Mouse (Mus musculus): Measurements from ENCODE around the gene Olfr887. TPM values are rescaled to one million over a fixed set of nuclear protein-coding genes. Genes with fewer than 3 reads are reported as not detected.

Olfr887 gene
- polyA plus RNA-seq (2012; fragmentation: generic; extraction: Trizol) = not detected

GRCm38 (mm10) chr9:38083772-38084171, at the start of gene Olfr887:
Gene Olfr887 (plus strand): TSS chr9:38084072.
- Histone ChIP-seq H3K27me3 (ENCODE audit: control insufficient read depth, insufficient read depth, insufficient read length) (no peaks in the 10 kb centered on the region), H3ac (ENCODE audit: control insufficient read depth, insufficient read length) (no peak within 1 kb of the TSS), H3K4me3 (no peak within 1 kb of the TSS), H3K79me2 (ENCODE audit: control insufficient read depth, insufficient read depth) (no peaks in the 10 kb centered on the region), H3K36me3 (ENCODE audit: control insufficient read depth, insufficient read depth) (no peaks in the 10 kb centered on the region), H3K4me2 (ENCODE audit: low read depth) (no peak within 1 kb of the TSS)
- no peak for TF ChIP-seq E2F4 (IDR thresholded peaks at IDR 0.05; ENCODE audit: insufficient read depth)
- no peak for TF ChIP-seq REST (IDR thresholded peaks at IDR 0.05; ENCODE audit: insufficient read depth, insufficient read length)
- TF ChIP-seq POLR2A (IDR thresholded peaks at IDR 0.05; ENCODE audit: insufficient read length, low read depth) = no peak
- TF ChIP-seq TCF12 (IDR thresholded peaks at IDR 0.05; ENCODE audit: insufficient read depth, poor library complexity, severe bottlenecking) = no peak
- TF ChIP-seq TCF3 (IDR thresholded peaks at IDR 0.05; ENCODE audit: insufficient read length, low read depth) = no peak
- no peak for TF ChIP-seq POLR2AphosphoS2 (IDR thresholded peaks at IDR 0.05; ENCODE audit: insufficient read length, low read depth)
- no peak for TF ChIP-seq MAX (IDR thresholded peaks at IDR 0.05; ENCODE audit: low read depth)
- TF ChIP-seq SRF (IDR thresholded peaks at IDR 0.05; ENCODE audit: control insufficient read depth, insufficient read length, low read depth) = no peak
- no peak for TF ChIP-seq USF1 (IDR thresholded peaks at IDR 0.05; ENCODE audit: low read depth)
- no peak for TF ChIP-seq MYOG (IDR thresholded peaks at IDR 0.05; ENCODE audit: control insufficient read depth in 1 of 3, insufficient read depth in 1 of 3, insufficient read length in 2 of 3, low read depth in 2 of 3)
- TF ChIP-seq CEBPB (IDR thresholded peaks at IDR 0.05; ENCODE audit: insufficient read depth, poor library complexity, severe bottlenecking) = no peak
- TF ChIP-seq MYOD1 (IDR thresholded peaks at IDR 0.05; ENCODE audit: control insufficient read depth in 1 of 3, insufficient read length in 2 of 3, low read depth in 2 of 3) = no peak

- H3ac ChIP-seq (ENCODE audit: control insufficient read depth, insufficient read length) = no peak within 1 kb of the TSS
- H3K4me2 ChIP-seq (ENCODE audit: low read depth) = no peak within 1 kb of the TSS
- TF ChIP-seq E2F4 (IDR thresholded peaks at IDR 0.05; ENCODE audit: insufficient read depth) (no peak), SRF (IDR thresholded peaks at IDR 0.05; ENCODE audit: control insufficient read depth, insufficient read length, low read depth) (no peak), CEBPB (IDR thresholded peaks at IDR 0.05; ENCODE audit: insufficient read depth, poor library complexity, severe bottlenecking) (no peak), USF1 (IDR thresholded peaks at IDR 0.05; ENCODE audit: low read depth) (no peak), MYOG (IDR thresholded peaks at IDR 0.05; ENCODE audit: control insufficient read depth in 1 of 3, insufficient read depth in 1 of 3, insufficient read length in 2 of 3, low read depth in 2 of 3) (no peak), POLR2AphosphoS2 (IDR thresholded peaks at IDR 0.05; ENCODE audit: insufficient read length, low read depth) (no peak), MYOD1 (IDR thresholded peaks at IDR 0.05; ENCODE audit: control insufficient read depth in 1 of 3, insufficient read length in 2 of 3, low read depth in 2 of 3) (no peak), TCF3 (IDR thresholded peaks at IDR 0.05; ENCODE audit: insufficient read length, low read depth) (no peak), REST (IDR thresholded peaks at IDR 0.05; ENCODE audit: insufficient read depth, insufficient read length) (no peak), MAX (IDR thresholded peaks at IDR 0.05; ENCODE audit: low read depth) (no peak), POLR2A (IDR thresholded peaks at IDR 0.05; ENCODE audit: insufficient read length, low read depth) (no peak), TCF12 (IDR thresholded peaks at IDR 0.05; ENCODE audit: insufficient read depth, poor library complexity, severe bottlenecking) (no peak)
- H3K79me2 ChIP-seq (ENCODE audit: control insufficient read depth, insufficient read depth) = no peaks in the 10 kb centered on the region
- H3K36me3 ChIP-seq (ENCODE audit: control insufficient read depth, insufficient read depth) = no peaks in the 10 kb centered on the region
- H3K27me3 ChIP-seq (ENCODE audit: control insufficient read depth, insufficient read depth, insufficient read length) = no peaks in the 10 kb centered on the region
- no peak within 1 kb of the TSS for H3K4me3 ChIP-seq
Measured at GRCm38 (mm10) chr9:38046255-38046654, 37.6 kb upstream of the Olfr887 start, which contains the start of gene Olfr884. Gene Olfr884 (plus strand): TSS chr9:38046555.

GRCm38 (mm10) chr9:38061022-38061421, 22.9 kb upstream of the Olfr887 start, which contains the start of gene Olfr885:
Gene Olfr885 (plus strand): TSS chr9:38061322.
- Histone ChIP-seq H3K79me2 (ENCODE audit: control insufficient read depth, insufficient read depth) (no peaks in the 10 kb centered on the region), H3K27me3 (ENCODE audit: control insufficient read depth, insufficient read depth, insufficient read length) (no peaks in the 10 kb centered on the region), H3K4me3 (no peak within 1 kb of the TSS), H3ac (ENCODE audit: control insufficient read depth, insufficient read length) (no peak within 1 kb of the TSS), H3K36me3 (ENCODE audit: control insufficient read depth, insufficient read depth) (no peaks in the 10 kb centered on the region), H3K4me2 (ENCODE audit: low read depth) (no peak within 1 kb of the TSS)
- no peak for TF ChIP-seq MYOG (IDR thresholded peaks at IDR 0.05; ENCODE audit: control insufficient read depth in 1 of 3, insufficient read depth in 1 of 3, insufficient read length in 2 of 3, low read depth in 2 of 3)
- TF ChIP-seq TCF12 (IDR thresholded peaks at IDR 0.05; ENCODE audit: insufficient read depth, poor library complexity, severe bottlenecking) = no peak
- no peak for TF ChIP-seq E2F4 (IDR thresholded peaks at IDR 0.05; ENCODE audit: insufficient read depth)
- no peak for TF ChIP-seq TCF3 (IDR thresholded peaks at IDR 0.05; ENCODE audit: insufficient read length, low read depth)
- no peak for TF ChIP-seq POLR2AphosphoS2 (IDR thresholded peaks at IDR 0.05; ENCODE audit: insufficient read length, low read depth)
- TF ChIP-seq POLR2A (IDR thresholded peaks at IDR 0.05; ENCODE audit: insufficient read length, low read depth) = no peak

GRCm38 (mm10) chr9:38107828-38108227, 24.0 kb downstream of the Olfr887 start, which contains the start of gene Olfr888:
Gene Olfr888 (plus strand): TSS chr9:38108128.
- Histone ChIP-seq H3ac (ENCODE audit: control insufficient read depth, insufficient read length) (no peak within 1 kb of the TSS), H3K27me3 (ENCODE audit: control insufficient read depth, insufficient read depth, insufficient read length) (no peaks in the 10 kb centered on the region), H3K36me3 (ENCODE audit: control insufficient read depth, insufficient read depth) (no peaks in the 10 kb centered on the region), H3K4me2 (ENCODE audit: low read depth) (no peak within 1 kb of the TSS), H3K79me2 (ENCODE audit: control insufficient read depth, insufficient read depth) (no peaks in the 10 kb centered on the region), H3K4me3 (no peak within 1 kb of the TSS)
- TF ChIP-seq POLR2AphosphoS2 (IDR thresholded peaks at IDR 0.05; ENCODE audit: insufficient read length, low read depth) (no peak), MAX (IDR thresholded peaks at IDR 0.05; ENCODE audit: low read depth) (no peak), POLR2A (IDR thresholded peaks at IDR 0.05; ENCODE audit: insufficient read length, low read depth) (no peak), CEBPB (IDR thresholded peaks at IDR 0.05; ENCODE audit: insufficient read depth, poor library complexity, severe bottlenecking) (no peak), TCF12 (IDR thresholded peaks at IDR 0.05; ENCODE audit: insufficient read depth, poor library complexity, severe bottlenecking) (no peak), MYOD1 (IDR thresholded peaks at IDR 0.05; ENCODE audit: control insufficient read depth in 1 of 3, insufficient read length in 2 of 3, low read depth in 2 of 3) (no peak), REST (IDR thresholded peaks at IDR 0.05; ENCODE audit: insufficient read depth, insufficient read length) (no peak)

- no peak for TF ChIP-seq TCF12 (IDR thresholded peaks at IDR 0.05; ENCODE audit: insufficient read depth, poor library complexity, severe bottlenecking)
- no peak for TF ChIP-seq POLR2AphosphoS2 (IDR thresholded peaks at IDR 0.05; ENCODE audit: insufficient read length, low read depth)
Measured at GRCm38 (mm10) chr9:38114898-38115297, 31.0 kb downstream of the Olfr887 start, which contains the start of gene Olfr889. Gene Olfr889 (plus strand): TSS chr9:38115198.

More at GRCm38 (mm10) chr9:38114898-38115297, 31.0 kb downstream of the Olfr887 start, which contains the start of gene Olfr889:
- H3ac ChIP-seq (ENCODE audit: control insufficient read depth, insufficient read length) = no peak within 1 kb of the TSS
- H3K27me3 ChIP-seq (ENCODE audit: control insufficient read depth, insufficient read depth, insufficient read length) = no peaks in the 10 kb centered on the region
- no peaks in the 10 kb centered on the region for H3K79me2 ChIP-seq (ENCODE audit: control insufficient read depth, insufficient read depth)
- H3K4me2 ChIP-seq (ENCODE audit: low read depth) = no peak within 1 kb of the TSS
- H3K36me3 ChIP-seq (ENCODE audit: control insufficient read depth, insufficient read depth) = no peaks in the 10 kb centered on the region
- H3K4me3 ChIP-seq = no peak within 1 kb of the TSS

Other genes starting within 250 kb of the Olfr887 start
- not detected for gene Olfr877, start 229.8 kb upstream of the Olfr887 start, polyA plus RNA-seq (2012; fragmentation: generic; extraction: Trizol)
- not detected for gene Olfr145, start 187.3 kb upstream of the Olfr887 start, polyA plus RNA-seq (2012; fragmentation: generic; extraction: Trizol)
- not detected for gene Olfr878, start 166.2 kb upstream of the Olfr887 start, polyA plus RNA-seq (2012; fragmentation: generic; extraction: Trizol)
- gene Olfr881, start 92.2 kb upstream of the Olfr887 start, polyA plus RNA-seq (2012; fragmentation: generic; extraction: Trizol) = not detected
- not detected for gene Olfr883, start 58.3 kb upstream of the Olfr887 start, polyA plus RNA-seq (2012; fragmentation: generic; extraction: Trizol)
- not detected for gene Olfr884, start 37.5 kb upstream of the Olfr887 start, polyA plus RNA-seq (2012; fragmentation: generic; extraction: Trizol)
- gene Olfr885, start 22.8 kb upstream of the Olfr887 start, polyA plus RNA-seq (2012; fragmentation: generic; extraction: Trizol) = not detected
- gene Olfr888, start 24.1 kb downstream of the Olfr887 start, polyA plus RNA-seq (2012; fragmentation: generic; extraction: Trizol) = not detected
- not detected for gene Olfr889, start 31.1 kb downstream of the Olfr887 start, polyA plus RNA-seq (2012; fragmentation: generic; extraction: Trizol)
- not detected for gene Olfr890, start 58.4 kb downstream of the Olfr887 start, polyA plus RNA-seq (2012; fragmentation: generic; extraction: Trizol)
- gene Olfr891, start 96.7 kb downstream of the Olfr887 start, polyA plus RNA-seq (2012; fragmentation: generic; extraction: Trizol) = not detected
- not detected for gene Olfr893, start 124.3 kb downstream of the Olfr887 start, polyA plus RNA-seq (2012; fragmentation: generic; extraction: Trizol)
- not detected for gene Olfr894, start 134.0 kb downstream of the Olfr887 start, polyA plus RNA-seq (2012; fragmentation: generic; extraction: Trizol)
- not detected for gene Olfr143, start 168.7 kb downstream of the Olfr887 start, polyA plus RNA-seq (2012; fragmentation: generic; extraction: Trizol)
- not detected for gene Olfr895, start 183.8 kb downstream of the Olfr887 start, polyA plus RNA-seq (2012; fragmentation: generic; extraction: Trizol)
- gene Olfr896-ps1, start 207.0 kb downstream of the Olfr887 start, polyA plus RNA-seq (2012; fragmentation: generic; extraction: Trizol) = not detected
- not detected for gene Olfr25, start 245.0 kb downstream of the Olfr887 start, polyA plus RNA-seq (2012; fragmentation: generic; extraction: Trizol)